ENCODE assay signal across 8 mouse cellular contexts in genomic region chr19:24555904-24556584, GRCm38 (mm10). TPM values are rescaled to one million over a fixed set of nuclear protein-coding genes. Genes with fewer than 3 reads are reported as not detected.
A peak's percentile ranks its signal among the peaks of the same experiment; 100 is the strongest.
DNase-seq lines count a peak whose midpoint lies in the region; ATAC-seq and TF ChIP-seq lines count a peak whose summit lies in the region.

No protein-coding gene starts in this region.

- H3K9ac ChIP-seq in hindbrain, postnatal 0 days (replicated peaks; ENCODE audit: low read length), result peak overlapping the region; percentile 76

- H3K27me3 ChIP-seq in hindbrain, postnatal 0 days (ENCODE audit: insufficient read depth, low read length), result no peaks in the 10 kb centered on the region

- H3K4me2 ChIP-seq in hindbrain, postnatal 0 days (ENCODE audit: low read depth, low read length), result peak overlapping the region; percentile 99

- no peaks in the 10 kb centered on the region for H3K9me3 ChIP-seq in hindbrain, postnatal 0 days (ENCODE audit: low read length)

- peak; percentile 39 for DNase-seq in WW6 (ENCODE audit: low read depth, low spot score)
- DNase-seq in cerebellum, postnatal 4 days (ENCODE audit: low spot score in 2 of 2), result peak; percentile 30 to 57
- peak; percentile 72 for DNase-seq in gastrocnemius, adult 2 months
- peak; percentile 81 for DNase-seq in hindbrain, postnatal 0 days (ENCODE audit: low spot score)
- peak; percentile 22 to 46 for DNase-seq in left cerebral cortex, adult 8-10 months (ENCODE audit: low spot score in 2 of 2)
- DNase-seq in right cerebral cortex, adult 2 months (ENCODE audit: low spot score in 2 of 2), result peak; percentile 51 to 66
- DNase-seq in urinary bladder, postnatal 14 days (ENCODE audit: low spot score), result peak; percentile 76

- H3K4me3 ChIP-seq in gastrocnemius, adult 2 months, result peak overlapping the region; percentile 89
- H3K4me3 ChIP-seq in hindbrain, postnatal 0 days (ENCODE audit: low read length), result peak overlapping the region; percentile 84

- TF ChIP-seq CTCF in gastrocnemius, adult 2 months (IDR thresholded peaks at IDR 0.05), result no peak
- TF ChIP-seq CTCF in hindbrain, postnatal 0 days (IDR thresholded peaks at IDR 0.05; ENCODE audit: low read depth), result no peak

- H3K36me3 ChIP-seq in hindbrain, postnatal 0 days (ENCODE audit: insufficient read depth, low read length), result no peaks in the 10 kb centered on the region

- no peaks in the 10 kb centered on the region for H3K4me1 ChIP-seq in hindbrain, postnatal 0 days (ENCODE audit: insufficient read depth, low read length)

- intact Hi-C loops in gastrocnemius, adult 2 months (cut with DNase I), result loop anchor here (10.0 kb wide), 1 partner anchor 401 kb away; no protein-coding TSS in a partner anchor

- peak overlapping the region; percentile 66 for H3K27ac ChIP-seq in gastrocnemius, adult 2 months
- H3K27ac ChIP-seq in hindbrain, postnatal 0 days, result peak overlapping the region; percentile 68; the same call in 1 of the 2 replicates

- 0% methylated on average over 26 of the region's 74 CpGs for WGBS in hindbrain, postnatal 0 days

- ATAC-seq in hindbrain, postnatal 0 days, result peak; percentile 88
- peak; percentile 66 for ATAC-seq in megakaryocyte progenitor cell, adult 5-6 weeks (replicated peaks; ENCODE audit: poor library complexity)

RNA-seq across cellular contexts. Expression of gene Pip5k1b, which starts 0.4 kb away (rescaled TPM):
- total RNA-seq in gastrocnemius, adult 2 months (2021), result under 1 TPM; 0.23 to 0.53 TPM
- 2.0 and 4.0 TPM in 2 replicates for total RNA-seq in hindbrain, postnatal 0 days (2014; rRNA removed)
- 2.2 and 2.3 TPM in 2 replicates for polyA plus RNA-seq in hindbrain, postnatal 0 days (2015; fragmentation: Nextera tagmentation; extraction: Ambion mirVana)
- total RNA-seq in left cerebral cortex, adult 8-10 months (2022), result 10 to 100 TPM; 19.4 to 23.4 (median 20.7) TPM
- 24.4 and 25.6 TPM in 2 replicates for total RNA-seq in megakaryocyte progenitor cell, adult 5-6 weeks (2015)
- 10.7 and 13.5 TPM in 2 replicates for total RNA-seq in megakaryocyte progenitor cell, adult 5-6 weeks (2017)

Comparison
In these comparisons a context has a peak if more than half of its experiments do, and no peak if none do; other contexts are left out.
1. Peak in every context shown above with its lines: DNase-seq, ATAC-seq, H3K4me3 ChIP-seq and H3K27ac ChIP-seq.